Mouse (Mus musculus) cerebellum, adult 2 months (tissue): ENCODE measurements around the gene Ocln. TPM values are rescaled to one million over a fixed set of nuclear protein-coding genes. Genes with fewer than 3 reads are reported as not detected.

Source experiments
- DNase-seq, 2 experiments: peaks; one replicate each; pipeline ENCODE4 v3.0.0; 2021
- H3K27ac ChIP-seq: fragments of 200-500 bp; 2 replicates; pipeline ENCODE4 v1.5.1; 2012; ENCODE audit warnings: low read length, control low read depth, inconsistent platforms; ENCODE audit not compliant: insufficient read depth
- H3K27me3 ChIP-seq: fragments of 200-500 bp; 2 replicates; pipeline ENCODE4 v1.6.1; 2012; ENCODE audit warnings: inconsistent platforms, mild to moderate bottlenecking, low read length, moderate library complexity; ENCODE audit not compliant: control insufficient read depth, insufficient read depth
- H3K4me1 ChIP-seq: fragments of 200-500 bp; 2 replicates; pipeline ENCODE4 v1.6.1; 2011; ENCODE audit warnings: low read length; ENCODE audit not compliant: control insufficient read depth, insufficient read depth
- H3K4me3 ChIP-seq: fragments of 200-500 bp; replicated peaks from 2 replicates; pipeline ENCODE3; 2011; ENCODE audit warnings: mild to moderate bottlenecking, low read depth, low read length, control low read depth; ENCODE audit not compliant: insufficient read depth
- CTCF ChIP-seq: fragments of 200-500 bp; IDR thresholded peaks from 2 replicates; pipeline ENCODE4 v1.5.1; 2011; ENCODE audit warnings: low read depth, mild to moderate bottlenecking, control low read depth, low read length, moderate library complexity, borderline replicate concordance; ENCODE audit not compliant: insufficient read depth
- POLR2A ChIP-seq: fragments of 200-500 bp; IDR thresholded peaks from 2 replicates; pipeline ENCODE4 v1.6.1; 2011; ENCODE audit warnings: low read length, control low read depth, borderline replicate concordance; ENCODE audit not compliant: insufficient read depth
- WGBS: fragments of 180-500 bp; shearing (Covaris S2); methylation state at CpG from one replicate; pipeline ENCODE4 v1.1.7; 2018; 5-methylcytosine and 5-hydroxymethylcytosine counted together
- polyA plus RNA-seq: library from polyadenylated mRNA; depleted of rRNA; stranded (reverse); fragments of >200 nt; gene quantifications from 2 replicates; pipeline ENCODE4 v1.2.3, GENCODE M21; 2012

Gene Ocln
- polyA plus RNA-seq, 1 experiment: 14.8 TPM

DNA sequence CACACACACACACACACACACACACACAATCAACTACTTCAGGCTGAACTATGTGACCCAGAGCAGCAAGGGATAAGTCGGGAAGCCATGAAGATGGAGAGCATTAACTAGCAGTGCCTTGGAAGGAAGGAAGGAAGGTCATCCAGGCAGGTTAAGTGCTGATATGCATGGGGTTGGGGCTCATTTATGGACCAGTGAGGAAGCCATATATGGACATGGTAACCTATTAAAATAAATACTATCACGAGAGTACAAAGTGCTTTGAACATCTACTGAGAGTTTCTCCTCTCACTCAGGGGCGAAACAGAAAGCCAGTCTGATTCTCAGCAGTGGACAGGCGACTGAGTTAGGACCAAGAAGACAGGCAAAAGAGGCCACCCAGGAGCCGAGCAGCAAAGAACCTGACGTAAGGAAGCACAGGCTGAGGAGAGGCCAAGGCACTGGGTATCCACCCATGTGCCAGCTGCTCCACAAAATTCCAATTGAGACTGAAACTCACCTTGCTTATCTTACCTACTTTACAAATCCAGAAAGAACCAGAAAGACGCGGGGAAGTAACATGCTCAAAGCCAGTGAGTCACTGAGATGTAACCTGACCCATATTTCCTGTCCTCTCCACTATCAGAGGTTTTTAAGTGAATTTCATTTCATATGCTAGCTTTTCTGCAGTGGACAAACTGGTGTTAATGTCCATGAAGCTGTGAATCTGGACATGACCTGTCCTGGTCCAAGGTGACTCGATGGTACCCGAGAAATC is 9.3 kb downstream of the Ocln start:
- Histone ChIP-seq H3K4me3 (no peak overlapping the region), H3K4me1 (no peaks in the 10 kb centered on the region), H3K27ac (no peak overlapping the region), H3K27me3 (no peaks in the 10 kb centered on the region)
- DNase-seq: no peak
- no peak for TF ChIP-seq POLR2A
- TF ChIP-seq CTCF: no peak
- WGBS: 65% methylated on average over 10 of the region's 10 CpGs

DNA sequence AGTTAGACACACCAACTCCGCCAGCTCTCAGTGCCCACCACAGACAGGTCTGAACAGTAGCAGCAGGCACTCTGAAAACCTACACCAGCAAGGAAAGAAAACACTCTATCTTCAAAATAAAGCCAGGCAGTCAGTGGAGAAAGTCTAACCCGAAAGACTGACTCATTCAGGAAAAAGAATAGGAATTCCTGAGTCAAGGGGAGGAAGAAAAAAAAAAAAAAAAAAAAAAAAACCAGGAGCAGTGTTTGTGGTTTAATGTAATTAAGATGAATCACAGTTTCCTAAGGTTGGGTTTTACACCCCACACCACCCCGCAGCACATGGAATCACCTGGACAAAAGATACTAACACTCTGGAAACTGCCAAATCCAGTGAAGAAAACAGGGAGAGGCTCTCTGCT is 16.4 kb downstream of the Ocln start:
- TF ChIP-seq CTCF (no peak), POLR2A (no peak)
- Histone ChIP-seq H3K4me3 (no peak overlapping the region), H3K4me1 (no peaks in the 10 kb centered on the region), H3K27ac (no peak overlapping the region), H3K27me3 (no peaks in the 10 kb centered on the region)
- 86% methylated on average over 3 of the region's 3 CpGs for WGBS
- DNase-seq: no peak

DNA sequence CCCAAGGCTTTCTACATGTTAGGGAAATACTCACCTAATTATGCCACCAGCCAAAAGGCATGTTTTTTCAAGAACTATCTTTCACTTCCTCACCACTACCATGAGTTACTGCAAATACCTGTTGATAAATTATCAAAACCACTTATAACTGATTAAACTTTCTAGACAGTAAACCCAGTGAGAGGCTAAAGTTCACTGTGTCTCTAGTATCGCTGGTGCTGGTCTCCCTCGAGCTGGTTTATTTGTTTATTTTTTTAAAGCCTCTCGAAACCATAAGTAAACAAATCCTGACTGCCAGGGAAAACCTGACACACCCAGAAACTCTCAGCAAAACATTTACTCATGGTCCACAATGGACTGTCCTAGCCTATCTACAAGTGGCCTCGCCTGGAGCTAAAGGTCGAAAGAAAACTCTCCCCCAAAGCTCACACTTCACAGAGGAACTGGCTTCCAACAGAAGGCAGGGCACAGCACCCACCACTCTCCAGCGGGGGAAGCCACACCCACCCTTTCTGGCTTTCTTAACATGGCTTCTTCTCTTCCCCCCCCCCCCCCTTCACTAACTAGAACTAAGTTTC is 19.6 kb downstream of the Ocln start:
- DNase-seq: no peak
- TF ChIP-seq CTCF: no peak
- TF ChIP-seq POLR2A: no peak
- Histone ChIP-seq H3K4me3 (no peak overlapping the region), H3K27ac (no peak overlapping the region), H3K4me1 (peaks cover 2% of the 10 kb centered on the region; the same call in 1 of the 2 replicates), H3K27me3 (no peaks in the 10 kb centered on the region)
- 85% methylated on average over 6 of the region's 6 CpGs for WGBS

DNA sequence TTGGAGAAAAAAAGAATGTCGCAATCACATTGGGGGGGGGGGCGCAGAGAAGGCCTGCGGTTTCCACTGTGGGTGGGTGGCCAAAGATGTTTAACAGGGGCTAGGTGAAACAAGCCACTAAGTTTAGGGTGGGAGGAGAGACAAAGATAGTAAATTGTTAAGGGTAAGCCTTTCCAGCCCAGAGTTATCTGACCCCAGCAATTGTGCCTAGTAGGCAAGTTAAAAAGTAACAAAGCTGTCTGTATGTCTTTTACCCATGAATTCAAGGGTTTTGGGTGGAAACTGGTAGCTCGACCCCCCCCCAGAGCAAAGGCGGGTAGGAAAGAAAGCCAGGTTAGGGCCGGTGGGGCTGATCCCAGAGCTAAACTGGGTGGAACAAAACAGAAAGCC is 25.9 kb downstream of the Ocln start:
- DNase-seq: no peak
- H3K27ac ChIP-seq: peak overlapping the region; percentile 64
- TF ChIP-seq POLR2A (no peak), CTCF (no peak)
- no peak overlapping the region for H3K4me3 ChIP-seq
- WGBS: 69% methylated on average over 6 of the region's 6 CpGs
- H3K4me1 ChIP-seq: peaks cover 7% of the 10 kb centered on the region
- H3K27me3 ChIP-seq: no peaks in the 10 kb centered on the region

DNA sequence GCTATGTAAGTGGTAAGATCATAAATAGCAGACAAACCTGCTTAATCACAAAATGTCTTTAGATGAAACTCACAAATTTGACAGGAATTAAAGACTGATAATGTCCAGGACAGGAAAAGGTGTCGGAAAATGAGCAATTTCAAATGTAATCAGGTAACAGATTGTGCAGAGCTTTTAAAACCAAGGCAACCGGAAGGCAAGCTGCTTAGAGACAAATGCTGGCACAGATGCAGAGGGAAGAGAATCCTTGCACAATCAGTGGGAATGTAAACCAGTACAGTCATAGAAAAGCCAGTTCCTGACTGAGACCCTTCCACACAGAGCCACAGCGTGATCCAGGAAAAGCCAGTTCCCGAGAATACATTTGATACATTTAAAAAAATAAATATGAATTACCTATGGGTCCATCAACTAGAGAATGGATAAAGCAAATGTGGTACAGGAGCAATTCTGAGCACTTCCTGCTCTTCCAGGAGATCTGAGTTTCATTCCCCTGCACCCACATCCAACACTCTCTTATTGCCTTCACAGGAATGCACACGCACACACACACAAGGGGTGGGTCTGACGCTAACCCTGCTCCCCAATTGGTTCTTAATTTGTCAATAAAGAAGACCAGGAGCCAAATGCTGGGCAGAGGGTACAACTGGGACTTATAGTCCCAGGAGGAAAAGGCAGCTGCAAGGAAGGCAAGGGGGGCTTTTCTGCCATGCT is 26.4 kb downstream of the Ocln start:
- Histone ChIP-seq H3K4me3 (no peak overlapping the region), H3K27me3 (no peaks in the 10 kb centered on the region), H3K4me1 (peaks cover 7% of the 10 kb centered on the region), H3K27ac (peak overlapping the region; percentile 64)
- WGBS: 16% methylated on average over 6 of the region's 6 CpGs
- DNase-seq: peak; percentile 47 to 78
- TF ChIP-seq CTCF (no peak), POLR2A (peak; percentile 30; the same call in 1 of the 2 replicates)

DNA sequence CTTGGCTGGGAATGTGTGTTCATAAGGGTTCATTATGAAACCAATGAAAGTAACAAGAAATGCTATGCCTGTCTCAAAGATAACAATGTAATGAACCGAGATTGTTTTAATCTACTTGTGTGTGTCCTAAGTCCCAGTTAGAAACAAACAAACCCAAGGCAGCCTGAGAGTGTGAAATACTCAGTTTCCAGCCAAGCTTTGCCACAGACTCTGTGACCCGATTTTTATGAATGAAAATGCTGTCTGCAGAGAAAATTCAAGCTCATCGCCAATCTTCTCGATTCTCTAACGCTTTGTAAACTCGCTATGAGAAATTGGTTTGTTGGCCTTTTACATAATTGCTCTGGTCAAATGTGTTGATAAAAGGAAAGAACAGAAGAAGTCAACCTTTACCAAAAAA is 27.6 kb downstream of the Ocln start:
- peak in 1 of 2 experiments; percentile 37 for DNase-seq
- Histone ChIP-seq H3K27ac (no peak overlapping the region), H3K4me1 (peaks cover 7% of the 10 kb centered on the region), H3K4me3 (no peak overlapping the region), H3K27me3 (no peaks in the 10 kb centered on the region)
- WGBS: 27% methylated on average over 6 of the region's 6 CpGs
- TF ChIP-seq CTCF: no peak
- no peak for TF ChIP-seq POLR2A

DNA sequence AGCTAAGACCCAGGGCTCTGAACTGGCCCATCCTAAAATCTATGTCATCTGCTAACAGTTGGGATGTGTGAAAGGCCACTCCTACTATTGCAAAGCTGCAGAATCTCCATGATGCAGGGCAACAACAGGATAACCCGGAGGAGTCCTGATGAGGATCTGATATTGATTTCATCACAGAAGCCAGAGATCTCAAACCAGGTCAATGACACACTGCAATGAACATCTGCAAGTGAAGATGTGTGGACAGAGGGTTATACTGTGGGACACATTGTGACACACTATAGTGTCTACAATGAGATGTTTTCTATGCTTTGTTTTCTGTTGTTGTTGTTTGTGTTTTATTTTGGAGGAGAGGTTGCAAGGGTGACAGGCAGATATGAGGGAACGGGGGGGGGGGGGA is 28.8 kb downstream of the Ocln start:
- TF ChIP-seq CTCF (no peak), POLR2A (no peak)
- 96% methylated on average over 2 of the region's 2 CpGs for WGBS
- H3K4me1 ChIP-seq: peaks cover 7% of the 10 kb centered on the region
- no peaks in the 10 kb centered on the region for H3K27me3 ChIP-seq
- no peak for DNase-seq
- no peak overlapping the region for H3K4me3 ChIP-seq
- no peak overlapping the region for H3K27ac ChIP-seq
